Mouse (Mus musculus) liver, embryonic 14.5 days (tissue): ENCODE data around the gene Gm20431.

Experiments used
- CTCF ChIP-seq: IDR thresholded peaks from 2 replicates; pipeline ENCODE4 v1.5.1; 2016; ENCODE audit warnings: antibody characterized with exemption, low read depth, control low read depth
- EP300 ChIP-seq: IDR thresholded peaks from 2 replicates; pipeline ENCODE4 v1.6.1; 2016; ENCODE audit warnings: antibody characterized with exemption, low read depth

- TF ChIP-seq CTCF (no peak), EP300 (no peak)
Observed at GRCm38 (mm10) chr2:167706183-167706939, 45.1 kb upstream of the Gm20431 start.
